Mouse (Mus musculus): ENCODE measurements around the gene Cish. TPM values are rescaled to one million over a fixed set of nuclear protein-coding genes. Genes with fewer than 3 reads are reported as not detected.

The Cish gene
- total and polyA plus RNA-seq, 2 experiments from 2014 or later, result 4.0 to 11.2 TPM

DNA sequence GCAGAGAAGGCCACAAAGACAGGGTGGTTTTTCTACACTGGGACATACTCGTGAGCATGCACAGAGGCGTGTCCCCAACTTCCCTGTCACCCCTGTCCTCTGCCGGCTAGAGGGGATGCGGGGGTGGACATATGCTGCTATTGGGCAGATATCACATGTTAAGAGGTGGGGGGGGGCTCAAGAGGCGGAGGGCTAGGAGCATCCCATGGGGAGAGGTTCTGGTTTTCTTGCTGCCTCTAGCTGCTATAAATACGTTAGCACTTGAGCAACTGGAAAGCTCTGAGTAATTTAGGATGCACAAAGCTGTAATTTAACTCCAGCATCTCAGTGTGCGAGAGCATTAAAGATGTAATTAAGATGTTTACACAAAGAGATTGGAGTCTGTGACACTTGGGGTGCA lies 53.5 kb downstream of the Cish start:
- no peak overlapping the region for H3K4me3 ChIP-seq (ENCODE audit: low read depth, low read length)
- H3K9ac ChIP-seq, result no peak overlapping the region
- no peaks in the 10 kb centered on the region for H3K27me3 ChIP-seq (ENCODE audit: insufficient read depth, low read length)
- no peak overlapping the region for H3K27ac ChIP-seq (ENCODE audit: low read depth, low read length)
- 69% methylated on average over 7 of the region's 7 CpGs for WGBS
- H3K4me2 ChIP-seq (ENCODE audit: low read depth), result no peak overlapping the region
- TF ChIP-seq CTCF (IDR thresholded peaks at IDR 0.05; ENCODE audit: low read depth), result no peak
- ATAC-seq, result no peak
- no peaks in the 10 kb centered on the region for H3K4me1 ChIP-seq (ENCODE audit: insufficient read depth)
- no peaks in the 10 kb centered on the region for H3K9me3 ChIP-seq (ENCODE audit: low read length)
- 0 out of 2 replicates have a peak, but pooled peaks cover 5% of the 10 kb centered on the region for H3K36me3 ChIP-seq (ENCODE audit: insufficient read depth)
- no peak for DNase-seq

Other genes starting within 250 kb of the Cish start
- 53.7 and 57.0 TPM in 2 replicates for gene Dock3, start 64.1 kb upstream of the Cish start, total RNA-seq (2014; rRNA removed)
- gene Dock3, start 64.1 kb upstream of the Cish start, polyA plus RNA-seq (2015; fragmentation: Nextera tagmentation; extraction: Ambion mirVana), result 13.8 and 21.3 TPM in 2 replicates
- 1.5 and 1.6 TPM in 2 replicates for gene Mapkapk3, start 6.1 kb upstream of the Cish start, total RNA-seq (2014; rRNA removed)
- gene Mapkapk3, start 6.1 kb upstream of the Cish start, polyA plus RNA-seq (2015; fragmentation: Nextera tagmentation; extraction: Ambion mirVana), result 1.2 and 1.5 TPM in 2 replicates
- gene Hemk1, start 42.3 kb downstream of the Cish start, total RNA-seq (2014; rRNA removed), result 14.1 and 14.2 TPM in 2 replicates
- 12.9 and 13.4 TPM in 2 replicates for gene Hemk1, start 42.3 kb downstream of the Cish start, polyA plus RNA-seq (2015; fragmentation: Nextera tagmentation; extraction: Ambion mirVana)
- 5.2 and 7.2 TPM in 2 replicates for gene 6430571L13Rik, start 44.6 kb downstream of the Cish start, total RNA-seq (2014; rRNA removed)
- gene 6430571L13Rik, start 44.6 kb downstream of the Cish start, polyA plus RNA-seq (2015; fragmentation: Nextera tagmentation; extraction: Ambion mirVana), result 3.7 and 6.0 TPM in 2 replicates
- gene Cacna2d2, start 103.6 kb downstream of the Cish start, total RNA-seq (2014; rRNA removed), result 29.7 and 49.5 TPM in 2 replicates
- 3.0 and 5.0 TPM in 2 replicates for gene Cacna2d2, start 103.6 kb downstream of the Cish start, polyA plus RNA-seq (2015; fragmentation: Nextera tagmentation; extraction: Ambion mirVana)
- 44.3 and 51.4 TPM in 2 replicates for gene Tmem115, start 237.9 kb downstream of the Cish start, total RNA-seq (2014; rRNA removed)
- 49.7 and 50.4 TPM in 2 replicates for gene Tmem115, start 237.9 kb downstream of the Cish start, polyA plus RNA-seq (2015; fragmentation: Nextera tagmentation; extraction: Ambion mirVana)
- gene Cyb561d2, start 246.2 kb downstream of the Cish start, total RNA-seq (2014; rRNA removed), result 36.0 and 42.7 TPM in 2 replicates
- 47.0 and 48.3 TPM in 2 replicates for gene Cyb561d2, start 246.2 kb downstream of the Cish start, polyA plus RNA-seq (2015; fragmentation: Nextera tagmentation; extraction: Ambion mirVana)
- gene Nprl2, start 246.2 kb downstream of the Cish start, total RNA-seq (2014; rRNA removed), result 59.9 and 73.3 TPM in 2 replicates
- gene Nprl2, start 246.2 kb downstream of the Cish start, polyA plus RNA-seq (2015; fragmentation: Nextera tagmentation; extraction: Ambion mirVana), result 65.9 and 70.4 TPM in 2 replicates